17 mouse cellular contexts compared by ENCODE assay signal in genomic region chr4:132482956-132483608, GRCm38 (mm10). TPM values are rescaled to one million over a fixed set of nuclear protein-coding genes. Genes with fewer than 3 reads are reported as not detected.
A peak's percentile ranks its signal among the peaks of the same experiment; 100 is the strongest.
DNase-seq lines count a peak whose midpoint lies in the region; ATAC-seq lines count a peak whose summit lies in the region.
"Had no signal": no experiment of that assay in that cellular context is flagged by ENCODE, and none has a peak within 500 bp of the region (broad histone marks: within the 10 kb centered on the region; RNA-seq: fewer than 3 reads in every experiment).

No protein-coding gene starts in this region.

- H3K4me1 ChIP-seq in kidney, embryonic 14.5 days (ENCODE audit: control insufficient read depth, insufficient read depth, low read length) = no peaks in the 10 kb centered on the region
- H3K4me1 ChIP-seq in brown adipose tissue, adult 24 weeks (ENCODE audit: control insufficient read depth, insufficient read depth, insufficient read length, low read length) = peaks cover 1% of the 10 kb centered on the region; the same call in 1 of the 2 replicates
- H3K4me1 ChIP-seq in kidney, embryonic 16.5 days (ENCODE audit: insufficient read depth, low read length) = no peaks in the 10 kb centered on the region
- H3K4me1 ChIP-seq in liver, embryonic 16.5 days (ENCODE audit: control insufficient read depth, low read depth, low read length) = peaks cover 2% of the 10 kb centered on the region; the same call in 1 of the 2 replicates
- H3K4me1 ChIP-seq: hindbrain, embryonic 15.5 days; limb, embryonic 13.5 days had no signal

- no peak overlapping the region for H3K4me2 ChIP-seq in kidney, embryonic 14.5 days (replicated peaks; ENCODE audit: low read depth, low read length)
- no peak overlapping the region for H3K4me2 ChIP-seq in kidney, embryonic 16.5 days (replicated peaks; ENCODE audit: low read depth, low read length)
- H3K4me2 ChIP-seq in liver, embryonic 16.5 days (ENCODE audit: low read depth, low read length) = no peak overlapping the region
- H3K4me2 ChIP-seq: hindbrain, embryonic 15.5 days; limb, embryonic 13.5 days had no signal

- no peak for ATAC-seq in kidney, embryonic 14.5 days (ENCODE audit: low FRiP score, low TSS enrichment)
- peak; percentile 42; the same call in 1 of the 2 replicates for ATAC-seq in kidney, embryonic 16.5 days (ENCODE audit: low FRiP score, low TSS enrichment)
- peak; percentile 61 for ATAC-seq in liver, embryonic 16.5 days (ENCODE audit: low read depth)
- no peak for ATAC-seq in erythroid progenitor cell, adult 5-6 weeks (replicated peaks; ENCODE audit: low FRiP score, poor library complexity, severe bottlenecking)
- ATAC-seq: forebrain, embryonic 16.5 days had no signal

- no peak overlapping the region for H3K9ac ChIP-seq in kidney, embryonic 14.5 days (ENCODE audit: low read depth, low read length)
- no peak overlapping the region for H3K9ac ChIP-seq in kidney, embryonic 16.5 days (replicated peaks; ENCODE audit: low read length)
- no peak overlapping the region for H3K9ac ChIP-seq in liver, embryonic 16.5 days (ENCODE audit: low read depth, low read length)
- H3K9ac ChIP-seq: hindbrain, embryonic 15.5 days; limb, embryonic 13.5 days had no signal

- no peaks in the 10 kb centered on the region for H3K27me3 ChIP-seq in kidney, embryonic 14.5 days (ENCODE audit: control insufficient read depth, insufficient read depth, low read length)
- no peaks in the 10 kb centered on the region for H3K27me3 ChIP-seq in kidney, embryonic 16.5 days (ENCODE audit: insufficient read depth, low read length)
- no peaks in the 10 kb centered on the region for H3K27me3 ChIP-seq in liver, embryonic 16.5 days (ENCODE audit: control insufficient read depth, insufficient read depth, low read depth, low read length)
- H3K27me3 ChIP-seq: hindbrain, embryonic 15.5 days; limb, embryonic 13.5 days had no signal

- 65% methylated on average over 13 of the region's 13 CpGs for WGBS in kidney, embryonic 14.5 days
- 67% methylated on average over 13 of the region's 13 CpGs for WGBS in kidney, embryonic 16.5 days
- 61% methylated on average over 13 of the region's 13 CpGs for whole genome bisulfite sequencing in liver, embryonic 16.5 days (ENCODE audit: insufficient replicate concordance)

- H3K36me3 ChIP-seq in kidney, embryonic 14.5 days (ENCODE audit: control insufficient read depth, insufficient read depth, low read length) = no peaks in the 10 kb centered on the region
- H3K36me3 ChIP-seq in kidney, embryonic 16.5 days (ENCODE audit: insufficient read depth, low read length) = no peaks in the 10 kb centered on the region
- H3K36me3 ChIP-seq in liver, embryonic 16.5 days (ENCODE audit: control insufficient read depth, insufficient read depth) = no peaks in the 10 kb centered on the region
- H3K36me3 ChIP-seq: hindbrain, embryonic 15.5 days; limb, embryonic 13.5 days had no signal

- H3K9me3 ChIP-seq in kidney, embryonic 14.5 days (ENCODE audit: control insufficient read depth, low read length) = no peaks in the 10 kb centered on the region
- no peaks in the 10 kb centered on the region for H3K9me3 ChIP-seq in kidney, embryonic 16.5 days (ENCODE audit: low read length)
- H3K9me3 ChIP-seq in liver, embryonic 16.5 days (replicated peaks; ENCODE audit: control insufficient read depth, low read length) = no peaks in the 10 kb centered on the region
- H3K9me3 ChIP-seq: hindbrain, embryonic 15.5 days; limb, embryonic 13.5 days had no signal

- H3K4me3 ChIP-seq in kidney, embryonic 14.5 days (ENCODE audit: low read length) = no peak overlapping the region
- no peak overlapping the region for H3K4me3 ChIP-seq in brown adipose tissue, adult 24 weeks (ENCODE audit: insufficient read depth, low read depth, low read length)
- H3K4me3 ChIP-seq in kidney, embryonic 16.5 days (ENCODE audit: low read length) = no peak overlapping the region
- no peak overlapping the region for H3K4me3 ChIP-seq in liver, embryonic 16.5 days (ENCODE audit: low read depth, low read length)
- H3K4me3 ChIP-seq: erythroblast, embryonic 14.5 days; heart, adult 2 months; hindbrain, embryonic 15.5 days; left cerebral cortex, adult 2 months; limb, embryonic 13.5 days had no signal

- no peak overlapping the region for H3K27ac ChIP-seq in kidney, embryonic 14.5 days (ENCODE audit: low read depth, low read length)
- peak overlapping the region; percentile 99 for H3K27ac ChIP-seq in brown adipose tissue, adult 24 weeks (replicated peaks; ENCODE audit: low read depth, low read length)
- no peak overlapping the region for H3K27ac ChIP-seq in kidney, embryonic 16.5 days (ENCODE audit: low read length)
- peak overlapping the region; percentile 56 for H3K27ac ChIP-seq in liver, embryonic 16.5 days (ENCODE audit: low read length)
- H3K27ac ChIP-seq: heart, adult 2 months; hindbrain, embryonic 15.5 days; left cerebral cortex, adult 2 months; limb, embryonic 13.5 days had no signal

- DNase-seq in kidney, adult 11 months = peak; percentile 88
- no peak for DNase-seq in heart, adult 9 months (ENCODE audit: low spot score in 2 of 2)
- no peak for DNase-seq in right cerebral cortex, adult 2 months (ENCODE audit: low spot score in 2 of 2)
- DNase-seq: cerebellum, postnatal 25 days; heart, adult 2 months; lung, postnatal 14 days; retina, postnatal 1 day had no signal

RNA-seq across cellular contexts. Expression of gene Med18, which starts 19.4 kb away (rescaled TPM):
- 19.3 and 24.5 TPM in 2 replicates for polyA plus RNA-seq in kidney, embryonic 14.5 days (2014; fragmentation: Nextera tagmentation; extraction: Ambion mirVana)
- polyA plus RNA-seq in brown adipose tissue, adult 24 weeks (2012; ENCODE audit: insufficient read depth, insufficient read length, missing spikeins) = 2.1 and 3.4 TPM in 2 replicates
- polyA plus RNA-seq in kidney, embryonic 16.5 days (2015; fragmentation: Nextera tagmentation; extraction: Ambion mirVana) = 21.0 and 22.2 TPM in 2 replicates
- polyA plus RNA-seq in liver, embryonic 16.5 days (2015; fragmentation: Nextera tagmentation; extraction: Ambion mirVana) = 8.2 and 11.4 TPM in 2 replicates
- 10.5 and 12.2 TPM in 2 replicates for total RNA-seq in erythroid progenitor cell, adult 5-6 weeks (2015; ENCODE audit: low replicate concordance)
- total RNA-seq in erythroid progenitor cell, adult 5-6 weeks (2017; ENCODE audit: low replicate concordance) = 5.7 and 16.2 TPM in 2 replicates

RNA-seq across cellular contexts. Expression of gene Sesn2, which starts 27.2 kb away (rescaled TPM):
- 12.4 and 15.4 TPM in 2 replicates for polyA plus RNA-seq in kidney, embryonic 14.5 days (2014; fragmentation: Nextera tagmentation; extraction: Ambion mirVana)
- 10.1 and 14.5 TPM in 2 replicates for polyA plus RNA-seq in brown adipose tissue, adult 24 weeks (2012; ENCODE audit: insufficient read depth, insufficient read length, missing spikeins)
- 20.4 and 21.2 TPM in 2 replicates for polyA plus RNA-seq in kidney, embryonic 16.5 days (2015; fragmentation: Nextera tagmentation; extraction: Ambion mirVana)
- polyA plus RNA-seq in liver, embryonic 16.5 days (2015; fragmentation: Nextera tagmentation; extraction: Ambion mirVana) = 7.9 and 8.1 TPM in 2 replicates
- total RNA-seq in erythroid progenitor cell, adult 5-6 weeks (2015; ENCODE audit: low replicate concordance) = 11.2 and 11.7 TPM in 2 replicates
- total RNA-seq in erythroid progenitor cell, adult 5-6 weeks (2017; ENCODE audit: low replicate concordance) = 7.8 and 10.9 TPM in 2 replicates

RNA-seq across cellular contexts. Expression of gene Atpif1, which starts 50.4 kb away (rescaled TPM):
- polyA plus RNA-seq in kidney, embryonic 14.5 days (2014; fragmentation: Nextera tagmentation; extraction: Ambion mirVana) = 1,253 and 1,671 TPM in 2 replicates
- polyA plus RNA-seq in brown adipose tissue, adult 24 weeks (2012; ENCODE audit: insufficient read depth, insufficient read length, missing spikeins) = 42.9 and 57.3 TPM in 2 replicates
- 1,057 and 1,144 TPM in 2 replicates for polyA plus RNA-seq in kidney, embryonic 16.5 days (2015; fragmentation: Nextera tagmentation; extraction: Ambion mirVana)
- 1,068 and 1,164 TPM in 2 replicates for polyA plus RNA-seq in liver, embryonic 16.5 days (2015; fragmentation: Nextera tagmentation; extraction: Ambion mirVana)
- total RNA-seq in erythroid progenitor cell, adult 5-6 weeks (2015; ENCODE audit: low replicate concordance) = 1,556 and 1,764 TPM in 2 replicates
- 3,478 and 4,268 TPM in 2 replicates for total RNA-seq in erythroid progenitor cell, adult 5-6 weeks (2017; ENCODE audit: low replicate concordance)

RNA-seq across cellular contexts. Expression of gene Dnajc8, which starts 52.3 kb away (rescaled TPM):
- polyA plus RNA-seq in kidney, embryonic 14.5 days (2014; fragmentation: Nextera tagmentation; extraction: Ambion mirVana) = 176 and 238 TPM in 2 replicates
- polyA plus RNA-seq in brown adipose tissue, adult 24 weeks (2012; ENCODE audit: insufficient read depth, insufficient read length, missing spikeins) = 62.3 and 81.0 TPM in 2 replicates
- polyA plus RNA-seq in kidney, embryonic 16.5 days (2015; fragmentation: Nextera tagmentation; extraction: Ambion mirVana) = 159 and 164 TPM in 2 replicates
- polyA plus RNA-seq in liver, embryonic 16.5 days (2015; fragmentation: Nextera tagmentation; extraction: Ambion mirVana) = 77.7 and 83.4 TPM in 2 replicates
- total RNA-seq in erythroid progenitor cell, adult 5-6 weeks (2015; ENCODE audit: low replicate concordance) = 107 and 129 TPM in 2 replicates
- total RNA-seq in erythroid progenitor cell, adult 5-6 weeks (2017; ENCODE audit: low replicate concordance) = 248 and 264 TPM in 2 replicates

Comparison
In these comparisons a context has a peak if more than half of its experiments do, and no peak if none do; other contexts are left out.
1. ATAC-seq: peak in kidney, embryonic 16.5 days (single experiment) and liver, embryonic 16.5 days (single experiment); none in kidney, embryonic 14.5 days (single experiment) and erythroid progenitor cell, adult 5-6 weeks (single experiment).
2. H3K27ac ChIP-seq: peak in brown adipose tissue, adult 24 weeks (single experiment) and liver, embryonic 16.5 days (single experiment); none in kidney, embryonic 14.5 days (single experiment) and kidney, embryonic 16.5 days (single experiment).
3. RNA of gene Atpif1, which starts 50.4 kb away (polyA plus RNA-seq): 1,253 to 1,671 TPM in kidney, embryonic 14.5 days, 1,068 to 1,164 TPM in liver, embryonic 16.5 days and 1,057 to 1,144 TPM in kidney, embryonic 16.5 days; 42.9 to 57.3 TPM in brown adipose tissue, adult 24 weeks; every median in the first group is over 10 times any median in the second.